Mouse (Mus musculus) right cerebral cortex, postnatal 36 days (tissue): ENCODE results near the gene Tmcc1.
A peak's percentile ranks its signal among the peaks of the same experiment; 100 is the strongest.

ENCODE experiments used
- DNase-seq, 2 experiments: peaks; one replicate each; pipeline ENCODE4 v3.0.0; 2022; ENCODE audit warnings: low spot score in 2 of 2, mixed read lengths in 1 of 2

Tmcc1 gene

DNA sequence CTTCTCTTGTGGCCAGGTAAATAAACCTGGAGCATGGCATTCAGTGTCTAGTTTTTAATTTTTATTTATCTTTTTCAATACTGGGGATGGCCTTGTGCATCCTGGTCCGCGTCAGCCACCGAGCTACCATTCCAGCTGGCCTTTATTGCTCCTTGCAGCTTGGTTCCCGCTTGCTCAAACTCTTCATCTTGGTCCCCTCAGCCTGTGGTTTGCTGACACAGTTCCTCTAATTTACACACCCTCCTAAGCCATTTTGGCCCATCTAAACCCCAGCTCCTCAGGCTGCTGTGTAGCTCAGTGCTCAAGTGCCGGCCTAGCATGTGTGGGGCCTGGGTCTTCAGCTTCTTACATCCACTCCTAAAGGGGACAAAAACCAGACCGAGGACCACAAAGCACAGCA is 179.2 kb downstream of the Tmcc1 start:
- no peak for DNase-seq

DNA sequence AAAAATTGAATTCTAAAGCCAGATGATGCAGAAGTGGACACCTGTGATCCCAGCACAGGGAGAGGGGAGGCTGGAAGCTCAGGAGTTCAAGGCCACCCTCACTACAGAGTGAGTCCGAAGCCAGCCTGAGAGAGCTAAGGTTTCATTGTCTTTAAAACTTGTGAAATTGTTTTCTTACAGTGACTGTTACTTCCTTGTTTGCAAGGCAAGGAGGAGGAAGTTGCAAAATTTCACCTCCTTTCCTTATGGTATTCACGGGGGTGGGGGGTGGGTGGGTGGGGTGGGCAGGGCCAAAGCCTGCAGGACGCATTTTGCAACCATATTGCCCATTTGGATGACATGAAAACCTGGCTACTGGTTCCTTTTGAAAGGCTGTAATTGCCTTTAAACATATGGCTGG is 179.6 kb downstream of the Tmcc1 start:
- no peak for DNase-seq

DNA sequence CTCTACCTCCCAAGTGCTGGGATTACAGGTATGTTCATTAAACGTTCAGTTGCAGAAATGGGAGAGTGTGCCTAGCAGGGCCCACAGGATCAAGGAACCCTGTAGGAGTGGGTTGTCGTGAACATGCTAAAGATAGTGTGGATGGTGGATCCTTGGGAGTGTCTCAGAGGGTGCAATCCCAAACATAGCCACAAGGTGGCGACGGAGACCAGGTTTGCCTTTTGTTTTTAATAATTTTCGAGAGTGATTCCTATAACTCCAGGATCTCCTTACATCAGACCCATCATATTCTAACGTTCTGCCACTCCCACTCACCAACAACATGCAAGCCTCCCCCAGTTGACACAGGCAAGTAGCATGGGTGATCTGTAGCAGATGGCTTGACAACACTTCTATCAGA is 182.7 kb downstream of the Tmcc1 start:
- peak; percentile 75 for DNase-seq

DNA sequence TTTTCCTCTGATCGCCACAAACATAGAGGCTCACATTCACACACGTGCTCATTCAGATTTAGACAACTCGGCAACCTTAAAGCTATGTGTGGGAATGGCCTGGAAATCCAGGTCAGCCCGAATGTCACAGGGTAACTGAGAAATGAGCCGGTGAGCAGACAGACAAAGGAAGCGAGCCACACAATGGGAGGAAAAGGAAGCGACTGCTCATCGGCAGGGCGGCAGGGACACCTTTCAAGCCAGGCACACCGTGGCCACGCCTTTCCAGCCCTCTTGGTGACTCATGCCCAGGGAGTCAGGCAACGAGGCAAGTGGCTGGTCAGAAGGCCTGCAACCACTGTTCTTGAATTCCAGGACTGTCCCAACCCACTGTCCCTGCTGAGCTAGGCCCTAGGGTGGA is 183.9 kb downstream of the Tmcc1 start:
- no peak for DNase-seq

DNA sequence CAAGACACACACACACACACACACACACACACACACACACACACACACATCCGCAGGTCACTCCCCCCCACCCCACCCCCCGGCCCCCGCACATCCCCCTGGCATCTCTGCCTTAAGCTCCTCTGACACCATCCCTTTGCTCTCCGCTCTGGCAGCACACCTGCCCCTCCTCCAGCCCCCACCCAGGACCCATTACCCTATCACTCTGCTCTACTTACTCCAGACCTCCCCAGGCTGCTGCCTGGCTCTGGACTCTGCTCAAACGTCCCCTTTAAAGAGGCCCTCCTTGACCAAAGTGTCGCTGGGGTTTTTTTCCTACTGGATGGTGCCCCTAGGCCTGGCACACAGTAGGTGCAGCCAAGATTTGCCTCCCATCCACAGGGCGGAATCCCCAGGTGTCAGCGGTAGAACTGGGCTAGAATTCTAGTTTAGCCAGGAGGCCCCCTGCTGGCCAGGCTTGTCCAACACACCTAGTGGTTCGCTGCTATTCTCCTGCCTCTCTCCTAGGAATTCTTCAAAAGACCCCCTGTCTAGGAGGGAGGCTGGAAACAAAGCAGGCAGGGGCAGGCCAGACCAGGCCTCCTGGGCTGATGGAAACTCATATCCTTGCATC is 185.6 kb downstream of the Tmcc1 start:
- no peak for DNase-seq

DNA sequence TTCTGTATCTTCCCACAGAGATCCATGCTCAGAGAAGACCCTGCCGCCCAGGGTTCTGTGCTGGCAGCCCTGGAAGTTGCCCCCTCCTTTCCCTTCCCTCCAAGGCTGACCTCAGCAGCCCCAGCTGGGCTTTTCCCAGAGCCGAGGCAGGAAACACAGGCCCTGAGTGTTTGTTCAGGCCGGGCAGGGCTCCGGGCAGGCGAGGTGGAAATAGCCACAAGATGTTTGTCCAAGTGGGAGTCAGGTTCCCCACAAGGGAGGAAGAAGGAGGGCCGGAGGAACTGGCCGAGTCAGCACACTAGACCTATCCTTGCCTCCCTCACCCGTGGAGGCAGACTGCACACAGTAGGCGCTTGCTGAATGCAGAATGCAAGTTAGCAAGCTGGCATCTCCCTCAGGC is 186.6 kb downstream of the Tmcc1 start:
- DNase-seq = no peak

DNA sequence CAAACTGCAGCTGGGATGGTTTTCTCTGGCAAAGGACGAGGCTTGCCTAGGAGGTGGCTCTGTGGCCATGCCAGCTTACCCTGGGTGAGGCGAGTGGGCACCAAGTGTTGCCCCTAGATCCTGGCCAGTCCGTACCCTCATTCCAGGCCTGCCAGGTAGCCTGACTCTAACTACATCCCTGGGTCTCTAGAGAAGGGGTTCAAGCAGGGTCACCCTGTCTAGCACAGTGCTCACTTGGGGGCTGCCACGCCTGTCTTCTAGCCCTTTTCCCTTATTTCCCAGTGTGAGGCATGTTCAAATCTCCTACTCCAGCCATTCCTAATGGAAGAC is 187.4 kb downstream of the Tmcc1 start:
- no peak for DNase-seq

DNA sequence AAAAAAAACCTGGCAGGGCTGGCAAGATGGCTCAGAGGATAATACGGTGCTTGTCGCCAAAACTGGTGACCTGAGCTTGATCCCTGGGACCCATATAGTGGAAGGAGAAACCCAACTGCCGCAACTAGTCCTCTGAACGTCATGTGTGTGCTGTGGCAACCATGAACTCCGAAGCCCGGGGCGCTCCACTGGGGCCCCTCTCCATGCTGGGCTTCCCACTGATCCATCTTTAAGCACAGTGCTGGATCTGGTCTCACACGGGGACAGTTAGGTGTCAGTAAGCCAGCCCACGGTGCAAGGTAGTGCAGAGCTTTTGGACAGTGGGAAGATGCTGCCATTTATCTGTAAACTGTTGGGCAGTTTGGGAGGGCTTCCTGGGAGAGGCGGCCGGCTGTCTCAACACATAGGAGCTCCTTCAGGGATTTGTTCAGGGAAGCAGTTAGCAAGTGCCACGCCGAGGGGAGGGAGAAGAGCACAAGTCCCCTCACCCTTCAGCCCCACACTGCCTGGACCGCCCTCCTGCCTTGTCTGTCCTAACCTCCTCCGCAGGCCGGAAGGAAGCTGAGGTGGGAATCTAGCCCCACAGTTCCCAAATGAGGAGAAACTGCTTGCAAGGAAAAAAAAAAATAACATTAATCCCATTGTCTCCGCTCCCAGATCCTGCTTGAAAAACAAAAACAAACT is 187.9 kb downstream of the Tmcc1 start:
- no peak for DNase-seq

DNA sequence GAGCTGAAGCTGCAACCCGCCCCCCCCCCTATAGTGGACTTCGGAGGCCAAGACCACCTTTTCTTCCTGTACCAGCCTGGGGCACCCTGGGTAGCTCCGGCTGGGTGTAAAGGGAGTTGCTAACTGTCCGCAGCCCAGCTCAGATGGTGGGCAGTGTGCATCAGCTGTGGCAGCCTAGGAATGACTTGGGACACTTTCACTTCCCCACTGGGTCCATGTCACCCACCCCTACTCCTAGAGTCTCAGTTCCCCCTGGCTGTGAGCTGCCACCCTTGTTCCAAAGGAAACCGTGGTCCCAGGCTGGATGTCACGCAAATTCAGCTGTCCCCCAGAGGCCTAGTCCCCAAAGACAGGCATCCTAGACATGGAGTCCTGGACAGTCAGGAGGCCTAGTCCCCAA is 188.6 kb downstream of the Tmcc1 start:
- no peak for DNase-seq

DNA sequence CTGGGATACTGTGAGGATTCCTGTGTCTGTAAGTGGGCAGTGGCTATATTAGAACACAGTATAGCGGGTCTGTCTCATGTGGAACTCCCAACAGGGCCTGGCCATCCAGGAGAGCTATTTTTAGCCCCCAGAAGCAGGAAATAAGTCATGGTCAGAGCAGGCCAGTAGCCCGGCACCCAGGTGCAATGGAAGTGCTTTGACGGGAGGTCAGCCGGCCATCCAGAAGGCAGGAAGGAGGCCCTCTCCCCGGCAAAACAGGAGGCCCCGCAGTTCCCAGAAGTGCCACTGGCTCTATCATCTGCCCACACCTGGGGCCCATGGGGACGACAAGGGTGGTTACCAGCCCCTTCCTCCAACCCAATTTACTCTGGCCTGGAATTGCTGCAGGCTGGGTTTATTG is 189.2 kb downstream of the Tmcc1 start:
- DNase-seq = no peak

DNA sequence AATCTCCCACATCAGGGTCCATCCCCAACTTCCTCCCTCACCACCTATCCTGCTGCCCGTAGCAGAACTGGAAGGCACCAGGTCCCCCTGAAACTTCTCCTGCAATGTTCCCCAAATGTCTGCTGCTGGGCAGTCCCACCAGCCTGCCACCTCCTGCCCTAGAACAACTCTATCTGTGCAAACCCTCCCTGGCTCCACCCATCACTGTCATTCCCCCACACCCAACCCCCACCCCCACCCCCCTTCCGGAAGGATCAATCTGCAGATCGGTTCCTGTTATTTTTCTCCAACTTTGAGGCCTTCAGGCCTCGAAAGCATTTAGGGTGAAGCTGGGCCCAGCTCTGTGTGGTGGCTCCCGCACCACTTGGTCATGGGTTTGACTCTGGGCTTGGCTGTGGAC is 189.8 kb downstream of the Tmcc1 start:
- no peak for DNase-seq

DNA sequence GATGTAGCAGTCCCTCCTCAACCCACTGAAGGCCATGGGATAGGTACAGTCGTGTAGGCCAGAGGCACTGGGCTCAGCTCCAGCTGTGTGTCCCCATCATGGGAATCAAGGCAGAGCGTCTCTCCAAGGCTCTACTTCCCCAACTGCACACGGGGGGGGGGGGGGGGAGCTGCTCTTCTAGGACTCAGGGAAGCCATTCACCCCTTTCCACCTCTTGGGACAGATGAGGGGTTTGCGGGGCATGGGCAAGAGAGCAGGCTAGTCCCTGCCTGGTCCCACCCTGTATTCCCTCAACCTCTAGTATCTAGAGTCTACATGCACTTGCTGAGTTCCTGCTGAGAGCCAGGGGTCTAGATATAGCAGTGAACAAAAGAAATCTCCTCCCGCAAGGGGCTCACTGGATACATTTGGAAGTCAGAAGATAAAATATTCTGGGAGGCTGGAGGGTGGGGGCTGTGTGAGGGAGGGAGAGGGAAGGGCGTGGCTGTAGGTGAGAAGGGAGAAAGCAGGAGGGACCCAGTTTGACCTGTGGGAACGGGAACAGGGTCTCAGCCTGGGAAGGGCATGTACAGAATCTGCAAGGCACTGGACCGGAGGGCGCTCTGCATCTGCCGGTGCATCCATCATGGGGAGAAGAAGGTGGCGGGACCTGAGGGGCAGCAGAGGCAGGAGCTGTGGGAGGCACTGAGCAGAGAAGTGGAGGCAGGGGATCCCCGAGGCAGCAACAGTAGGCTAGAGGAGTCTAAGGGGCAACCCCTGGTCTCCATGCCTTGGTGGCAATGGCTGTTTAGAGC is 190.8 kb downstream of the Tmcc1 start:
- DNase-seq = no peak

DNA sequence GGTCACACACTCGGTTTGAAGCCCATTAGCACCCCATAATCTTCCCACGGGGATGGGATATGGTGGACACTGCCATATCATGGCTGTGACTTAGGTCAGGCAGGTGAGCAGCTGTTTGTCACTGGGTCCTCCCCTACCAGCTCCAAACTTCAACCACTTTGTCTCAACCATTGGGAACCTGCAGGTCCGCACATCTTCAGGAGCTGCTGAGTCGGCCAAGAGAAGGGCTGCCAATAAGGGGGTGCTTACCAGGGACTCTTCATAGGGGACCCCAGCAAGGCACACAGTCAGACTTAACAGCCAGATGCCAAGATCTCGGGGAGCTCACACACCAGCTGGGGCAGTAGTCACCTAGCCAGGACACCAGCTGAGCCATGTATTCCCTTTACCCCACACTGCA is 192.4 kb downstream of the Tmcc1 start:
- DNase-seq = no peak

DNA sequence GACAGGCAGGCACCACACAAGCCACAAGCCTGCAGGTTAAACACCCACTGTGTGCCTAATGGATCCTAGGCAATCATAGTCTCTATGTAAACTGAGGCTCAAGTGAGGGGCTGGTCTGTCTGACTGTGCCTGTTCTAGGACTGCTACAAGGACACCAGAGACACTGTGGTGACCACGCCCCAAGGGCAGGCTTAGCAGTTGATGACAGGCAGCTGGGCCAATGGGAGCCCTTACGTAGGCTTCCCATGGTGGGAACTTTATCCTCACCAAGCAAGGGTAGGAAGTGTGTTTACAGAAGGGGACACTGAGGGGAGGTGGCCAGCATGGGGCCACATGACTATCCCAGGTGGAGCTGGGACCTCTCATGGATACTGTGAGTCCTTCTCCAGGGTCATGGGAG is 194.1 kb downstream of the Tmcc1 start:
- DNase-seq = no peak

DNA sequence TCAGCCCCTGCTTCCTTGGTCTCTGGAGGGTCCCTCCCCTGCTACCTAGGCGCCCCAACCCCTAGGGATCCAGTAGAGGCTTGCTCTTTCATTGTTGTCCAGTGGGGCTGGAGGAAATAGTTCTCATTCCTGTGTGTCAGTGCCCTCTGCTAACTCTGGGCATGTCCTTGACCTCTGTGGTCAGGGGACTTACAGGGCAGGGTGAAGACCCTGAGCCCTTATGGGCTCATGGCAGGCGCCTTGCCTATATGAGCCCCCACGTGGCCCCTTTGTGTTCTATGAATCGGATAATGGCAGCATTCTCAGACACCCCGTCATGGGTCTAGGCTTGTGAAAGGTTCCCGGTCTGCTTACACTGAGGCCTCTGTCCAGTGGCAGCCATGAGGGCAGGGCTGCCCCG is 194.5 kb downstream of the Tmcc1 start:
- DNase-seq = no peak

DNA sequence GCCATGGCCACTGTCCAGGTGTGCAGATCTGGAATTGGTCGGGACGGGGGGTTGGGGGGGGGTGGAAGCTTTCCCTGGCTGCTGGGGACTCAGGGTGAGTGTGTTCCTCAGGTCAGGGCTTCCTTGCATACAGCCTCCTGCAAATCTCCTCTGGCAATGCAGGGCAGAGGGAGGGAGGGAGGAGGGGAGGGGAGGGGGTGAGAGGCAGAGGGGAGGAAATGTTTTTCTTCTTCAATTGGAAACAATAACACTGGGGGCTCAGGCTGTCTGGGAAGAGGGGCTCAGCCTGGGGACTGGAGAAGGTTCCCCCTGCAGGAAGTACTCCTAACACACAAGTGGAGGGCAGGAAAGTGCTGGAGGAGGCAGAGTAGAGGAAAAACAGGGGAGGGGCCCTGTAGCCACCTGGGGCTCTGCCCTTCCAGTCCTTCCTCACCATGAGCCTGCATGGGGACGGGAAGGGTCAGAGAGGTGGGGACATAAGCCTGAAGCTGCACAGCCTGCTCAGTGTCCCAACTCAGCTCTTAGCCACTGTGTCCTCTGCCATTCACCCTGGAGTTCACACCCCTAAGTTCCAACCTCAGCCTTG is 195.5 kb downstream of the Tmcc1 start:
- no peak for DNase-seq

DNA sequence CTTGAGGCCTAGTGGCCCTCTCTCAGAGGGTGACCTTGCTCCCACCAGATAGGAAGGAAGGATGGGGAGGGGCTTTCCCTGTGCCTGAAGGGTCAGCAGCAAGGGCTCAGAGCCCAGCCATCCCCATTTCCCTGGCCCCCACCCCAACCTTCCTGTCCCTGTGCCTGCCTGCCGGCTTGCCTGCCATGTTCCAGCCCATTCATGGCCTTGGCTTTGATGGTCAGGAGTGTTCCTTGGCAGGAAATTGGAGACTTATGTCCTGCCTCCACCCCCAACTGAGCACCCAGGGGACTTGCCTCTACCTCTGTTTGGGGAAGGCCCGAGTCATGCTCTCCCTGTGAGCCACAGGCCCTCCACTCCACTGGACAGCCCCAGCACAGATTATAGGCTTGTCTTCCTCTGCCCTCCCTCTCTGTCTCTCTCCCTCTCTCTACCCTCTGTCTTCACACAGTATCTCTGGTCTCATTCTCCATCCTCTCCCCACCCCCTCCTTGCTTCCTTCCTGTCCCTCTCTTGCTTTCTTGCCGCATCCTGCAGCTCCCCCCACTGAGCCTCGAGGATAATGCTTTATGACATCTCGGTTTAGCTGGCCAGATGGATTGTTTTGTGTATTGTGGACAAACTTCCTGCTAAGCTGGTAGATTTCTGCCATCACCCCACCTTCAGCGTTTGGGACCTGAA is 197.0 kb downstream of the Tmcc1 start:
- DNase-seq = no peak

DNA sequence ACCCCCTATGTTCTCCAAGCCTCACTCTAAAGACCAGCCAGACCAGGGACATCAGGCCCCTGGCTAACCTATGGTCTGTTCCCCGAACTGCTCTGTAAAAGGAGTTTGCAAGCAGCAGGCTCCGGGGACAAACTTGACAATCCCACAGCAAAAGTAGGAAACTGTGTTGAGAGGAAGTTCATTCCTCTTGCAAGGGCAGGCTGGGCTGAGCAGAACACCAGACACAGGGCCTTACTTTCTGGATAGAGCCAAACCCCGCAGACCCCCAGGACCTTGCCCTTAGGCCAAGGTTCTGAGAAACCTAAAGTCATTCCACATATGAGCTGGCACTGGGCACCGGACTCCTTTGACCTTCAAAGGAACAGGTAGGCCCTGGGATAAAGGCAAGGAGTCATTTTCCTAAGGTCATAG is 197.8 kb downstream of the Tmcc1 start:
- DNase-seq = no peak

DNA sequence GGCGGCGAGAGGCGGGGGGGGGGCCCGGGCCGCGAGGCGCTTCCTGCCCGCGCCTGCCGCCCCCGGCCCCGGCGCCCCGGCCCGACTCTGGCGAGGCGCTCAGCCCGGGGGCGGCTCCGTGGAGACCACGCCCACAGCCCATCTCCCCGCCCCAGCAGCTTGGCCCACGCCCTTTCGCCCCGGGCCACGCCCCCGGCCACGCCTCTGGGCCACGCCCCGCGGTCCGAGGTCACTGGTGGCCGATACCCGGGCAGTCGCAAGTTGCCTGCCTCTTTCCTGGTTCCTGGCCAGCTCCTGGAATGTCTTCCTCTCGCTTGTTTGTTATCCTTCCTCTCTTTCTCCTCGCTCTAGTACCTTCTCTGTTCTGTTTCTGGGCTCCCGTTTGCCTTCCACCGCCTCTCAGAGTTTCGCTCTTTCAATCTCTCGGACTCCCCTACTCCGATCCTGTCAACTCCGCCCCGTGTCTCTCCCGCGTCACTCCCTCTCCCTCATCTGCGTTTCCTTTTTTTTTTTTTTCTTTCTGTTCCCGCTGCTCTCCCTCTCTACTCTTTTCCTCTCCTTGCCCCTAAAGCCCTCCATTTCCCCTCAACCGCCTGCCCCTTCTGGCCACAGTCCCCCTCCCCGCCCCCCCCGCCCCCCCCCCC is 198.3 kb downstream of the Tmcc1 start, which contains the start of gene Plxnd1:
TSS of gene Plxnd1 (minus strand) at position 129 of the 644 bp plus-strand sequence.
- peak; percentile 67 to 71 for DNase-seq

DNA sequence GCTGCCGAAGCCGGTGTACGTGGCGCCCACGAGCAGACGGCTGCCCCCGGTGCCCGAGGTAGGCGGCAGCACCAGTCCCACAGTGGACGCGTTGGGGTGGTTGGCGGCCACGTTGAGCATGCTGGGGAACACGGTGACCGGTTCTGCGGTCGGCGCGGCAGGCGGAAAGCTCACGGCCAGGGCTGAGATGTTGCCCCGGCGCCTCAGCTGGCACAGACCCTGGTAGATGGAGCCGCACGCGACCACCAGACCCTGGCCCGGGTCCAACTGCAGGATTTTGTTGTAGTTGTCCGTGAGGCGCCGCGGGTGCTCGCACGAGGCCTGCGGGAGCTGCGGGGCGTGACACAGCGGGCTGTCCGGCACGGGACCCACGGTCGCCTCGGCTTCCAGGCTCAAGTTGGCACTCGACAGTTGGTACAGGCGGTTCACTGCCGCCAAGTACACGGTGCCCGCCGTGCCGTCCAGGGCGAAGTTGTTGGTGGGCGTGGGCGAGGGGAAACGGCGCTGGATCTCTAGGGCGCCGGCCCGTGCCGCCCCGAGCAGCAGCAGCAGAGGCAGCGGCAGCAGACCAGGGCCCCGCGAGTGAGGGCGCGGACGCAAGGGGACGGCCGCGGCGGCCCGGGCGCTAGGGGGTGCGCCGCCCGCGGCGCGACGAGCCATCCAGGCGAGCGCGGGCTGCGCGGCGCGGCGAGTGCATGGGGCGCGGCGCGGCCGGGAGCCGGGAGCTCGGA is 199.0 kb downstream of the Tmcc1 start:
- no peak for DNase-seq
